Mouse (Mus musculus) gastrocnemius, postnatal 36 days (tissue): Measurements from ENCODE around the gene Manf. TPM values are rescaled to one million over a fixed set of nuclear protein-coding genes. Genes with fewer than 3 reads are reported as not detected.

Experiments used
- DNase-seq, 2 experiments: peaks; one replicate each; pipeline ENCODE4 v3.0.0; 2022
- intact Hi-C: fragments of 180-260 bp; cut with DNase I; formaldehyde crosslinking; loops from one replicate; pipeline ENCODE4 v1.15.1; 2025
- total RNA-seq, 2 experiments: library from RNA; stranded (reverse); gene quantifications; 2 replicates each; pipeline ENCODE4 v1.2.3; 2021

Manf gene
- total RNA-seq, 2 experiments from 2014 or later = 38.1 to 41.5 TPM

- intact Hi-C loops = loop anchor here (2.0 to 10.0 kb wide), 3 partner anchors 63 to 431 kb away; partner anchors contain the start of gene Pcbp4
- DNase-seq = peak in 1 of 2 experiments; percentile 21
These were observed 5.7 kb downstream of the Manf start for GRCm38 (mm10) chr9:106885901-106886731.

GRCm38 (mm10) chr9:106884996-106885900 is 6.5 kb downstream of the Manf start:
- DNase-seq = no peak
- intact Hi-C loops = loop anchor here (10.0 kb wide), 1 partner anchor 430 kb away; the partner anchor contains the start of gene Pcbp4

GRCm38 (mm10) chr9:106884306-106884705 is 7.5 kb downstream of the Manf start:
- DNase-seq = no peak
- intact Hi-C loops = loop anchor here (10.0 kb wide), 1 partner anchor 430 kb away; the partner anchor contains the start of gene Pcbp4

GRCm38 (mm10) chr9:106883085-106883484 is 8.7 kb downstream of the Manf start:
- intact Hi-C loops = loop anchor here (10.0 kb wide), 1 partner anchor 428 kb away; the partner anchor contains the start of gene Pcbp4

GRCm38 (mm10) chr9:106882176-106882575 is 9.6 kb downstream of the Manf start:
- no peak for DNase-seq
- intact Hi-C loops = loop anchor here (10.0 kb wide), 1 partner anchor 427 kb away; the partner anchor contains the start of gene Pcbp4

More at GRCm38 (mm10) chr9:106883085-106883484, 8.7 kb downstream of the Manf start:
- DNase-seq = no peak

- intact Hi-C loops = loop anchor here (10.0 kb wide), 1 partner anchor 426 kb away; the partner anchor contains the start of gene Pcbp4
- no peak for DNase-seq
These were observed 10.6 kb downstream of the Manf start for GRCm38 (mm10) chr9:106881071-106881755.

- no peak for DNase-seq
- intact Hi-C loops = no loop called here
These were observed 12.3 kb downstream of the Manf start for GRCm38 (mm10) chr9:106879471-106879870.

- no peak for DNase-seq
- intact Hi-C loops = no loop called here
These were observed 15.1 kb downstream of the Manf start for GRCm38 (mm10) chr9:106876666-106877065.

GRCm38 (mm10) chr9:106874216-106874615 is 17.6 kb downstream of the Manf start:
- intact Hi-C loops = loop anchor here (5.0 kb wide), 1 partner anchor 37 kb away; no protein-coding TSS in a partner anchor
- DNase-seq = no peak

GRCm38 (mm10) chr9:106858036-106858435 is 33.7 kb downstream of the Manf start:
- intact Hi-C loops = no loop called here
- no peak for DNase-seq

GRCm38 (mm10) chr9:106856664-106857063 is 35.1 kb downstream of the Manf start:
- intact Hi-C loops = no loop called here
- no peak for DNase-seq

GRCm38 (mm10) chr9:106842800-106843199 is 49.0 kb downstream of the Manf start:
- no peak for DNase-seq
- intact Hi-C loops = no loop called here

- DNase-seq = no peak
- intact Hi-C loops = no loop called here
These were observed 51.2 kb downstream of the Manf start for GRCm38 (mm10) chr9:106840569-106840968.

GRCm38 (mm10) chr9:106822381-106823104 is 69.2 kb downstream of the Manf start:
- intact Hi-C loops = loop anchor here (2.0 kb wide), 1 partner anchor 64 kb away; the partner anchor contains the start of gene Rbm15b
- DNase-seq = peak; percentile 62 to 71

- peak; percentile 67 to 87 for DNase-seq
- intact Hi-C loops = loop anchor here (2.0 kb wide), 1 partner anchor 65 kb away; the partner anchor contains the start of gene Rbm15b
These were observed 70.0 kb downstream of the Manf start, which contains the start of gene Dcaf1 for GRCm38 (mm10) chr9:106821618-106822380. TSS of gene Dcaf1 (plus strand) at chr9:106821874.

GRCm38 (mm10) chr9:106821050-106821617 is 70.6 kb downstream of the Manf start:
- intact Hi-C loops = no loop called here

GRCm38 (mm10) chr9:106819201-106819600 is 72.6 kb downstream of the Manf start:
- DNase-seq = no peak

More at GRCm38 (mm10) chr9:106821050-106821617, 70.6 kb downstream of the Manf start:
- no peak for DNase-seq

GRCm38 (mm10) chr9:106818191-106818590 is 73.6 kb downstream of the Manf start:
- DNase-seq = no peak
- intact Hi-C loops = loop anchor here (2.0 kb wide), 1 partner anchor 143 kb away; no protein-coding TSS in a partner anchor

More at GRCm38 (mm10) chr9:106819201-106819600, 72.6 kb downstream of the Manf start:
- intact Hi-C loops = loop anchor here (2.0 kb wide), 1 partner anchor 144 kb away; no protein-coding TSS in a partner anchor
